Mouse (Mus musculus) embryo, embryonic 11 days (tissue): ENCODE results near the gene Slc25a13.

ENCODE experiments used
- DNase-seq: peaks from one replicate; pipeline ENCODE4 v3.0.0-alpha.2; 2015

The Slc25a13 gene

DNA sequence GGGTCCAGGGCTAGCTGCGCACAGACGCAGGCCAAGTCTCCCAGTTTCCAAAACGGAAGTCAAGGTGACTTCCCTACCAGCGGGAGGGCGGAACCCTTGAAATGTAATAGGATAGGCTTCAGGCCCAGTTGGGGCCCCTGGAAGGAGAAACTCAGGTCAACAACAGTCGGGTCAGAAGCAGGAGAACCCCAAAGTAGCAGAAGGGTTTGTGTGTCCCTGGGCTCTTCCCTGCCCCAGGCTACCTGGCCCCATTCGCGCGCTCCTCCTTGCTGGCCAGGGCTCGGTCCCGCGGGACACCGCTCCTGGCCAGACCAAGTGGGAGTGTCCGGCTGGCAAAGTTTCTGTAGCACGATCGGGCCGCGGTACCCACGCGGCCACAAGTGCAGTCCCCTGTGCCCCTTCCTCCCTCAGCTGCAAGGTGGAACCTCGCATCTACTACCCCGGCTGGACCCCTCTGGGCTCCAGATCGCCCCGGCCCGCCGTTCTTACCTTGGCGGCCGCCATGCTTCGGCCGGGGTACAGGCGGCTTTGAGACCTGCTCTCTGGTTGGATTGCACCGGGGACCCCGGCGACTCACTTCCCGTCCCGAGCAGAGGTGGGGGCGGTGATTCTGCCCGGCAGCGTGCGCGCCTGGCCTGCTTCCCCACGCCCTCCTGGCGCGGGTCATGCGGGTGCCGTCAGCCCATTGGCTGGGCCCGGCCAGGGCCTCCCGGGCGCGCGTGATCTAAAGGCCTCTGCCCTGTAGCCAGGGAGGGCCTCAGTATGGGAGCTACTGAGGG is at the start of gene Slc25a13:
TSS of gene Slc25a13 (minus strand) at position 667 of the 779 bp plus-strand sequence.
- DNase-seq, result peak; percentile 91

DNA sequence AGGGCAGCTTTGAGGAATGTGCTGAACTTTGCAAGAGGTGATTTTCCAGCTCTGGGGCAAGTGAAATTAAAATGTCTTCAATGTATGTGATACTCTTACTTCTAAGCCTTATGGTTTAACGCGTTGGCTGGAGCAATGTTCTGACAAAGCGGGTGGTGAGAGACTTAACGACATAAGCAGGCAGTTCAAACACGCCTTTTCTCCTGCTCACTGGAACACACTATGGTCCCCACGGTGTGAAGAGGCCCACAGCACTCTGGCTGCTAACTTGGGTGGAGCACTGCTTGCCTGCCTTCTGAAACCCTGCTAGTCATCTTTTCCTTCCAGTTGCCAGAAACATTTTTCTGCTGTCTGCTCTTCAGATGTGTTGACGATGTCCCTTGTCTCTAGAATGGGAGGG is 48.8 kb upstream of the Slc25a13 start:
- no peak for DNase-seq

DNA sequence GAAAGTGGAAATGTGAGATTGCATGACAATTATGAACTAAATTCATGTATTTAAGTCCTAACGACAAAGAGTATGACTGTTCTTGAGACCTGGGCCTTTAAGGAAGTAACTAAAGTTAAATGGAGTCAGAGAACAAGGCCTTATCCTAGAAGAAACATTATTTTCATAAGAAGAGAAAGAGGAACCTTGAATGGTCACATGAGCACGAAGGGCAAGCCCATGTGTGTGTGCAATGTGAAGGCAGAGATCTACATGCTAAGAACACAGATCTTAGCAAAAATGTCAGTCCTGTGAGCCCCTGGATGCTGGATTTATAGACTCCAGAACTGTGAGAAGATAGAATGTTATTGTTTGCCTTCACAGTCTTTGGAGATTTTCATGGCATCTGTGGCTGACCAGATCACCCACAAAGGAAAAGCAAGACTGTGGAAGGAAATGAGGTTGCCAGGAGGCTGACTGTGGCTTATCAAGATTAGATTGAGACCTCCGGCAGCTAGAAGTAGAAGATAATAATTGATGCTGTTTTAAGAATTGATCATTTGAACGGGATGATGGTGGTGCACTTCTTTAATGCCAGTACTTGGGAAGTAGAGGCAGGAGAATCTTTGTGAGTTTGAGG is 46.4 kb upstream of the Slc25a13 start:
- DNase-seq, result no peak

DNA sequence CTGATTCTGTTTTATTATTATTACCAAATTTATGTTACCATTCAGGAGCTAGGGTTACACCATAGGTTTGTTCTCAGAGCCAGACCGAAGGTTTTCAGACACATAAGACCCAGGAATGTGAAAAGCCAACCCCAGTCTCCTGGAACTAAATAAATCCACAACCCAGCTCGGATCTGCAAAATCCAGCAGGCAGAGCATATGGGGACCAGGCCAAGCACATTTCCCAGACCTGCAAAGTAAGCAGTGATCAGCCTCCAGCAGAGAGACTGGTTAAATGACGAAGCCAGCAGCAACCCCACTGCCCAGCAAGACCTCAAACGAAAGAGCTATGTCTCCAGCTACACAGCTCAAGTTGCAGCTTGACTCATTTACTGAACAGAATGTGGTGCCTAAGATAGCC is 43.9 kb upstream of the Slc25a13 start:
- peak; percentile 41 for DNase-seq

DNA sequence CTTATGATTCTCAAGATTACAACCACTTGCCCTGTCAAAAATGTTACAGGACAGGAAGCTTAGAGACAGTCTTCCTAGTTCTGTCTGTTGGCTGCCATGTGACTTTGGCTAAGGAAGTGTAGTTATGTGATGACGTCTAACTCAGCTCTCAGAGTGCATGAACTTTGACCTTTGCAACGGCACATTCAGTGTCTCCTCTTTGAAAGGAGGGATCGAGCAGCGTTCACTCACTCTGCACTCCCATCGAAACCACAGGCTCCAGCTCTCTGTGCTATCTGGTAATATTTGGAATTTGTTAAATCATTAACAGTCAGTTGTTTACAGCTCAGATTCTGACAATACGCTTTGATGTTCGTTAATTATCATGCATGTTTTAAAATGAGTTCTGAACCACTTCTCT is 31.5 kb upstream of the Slc25a13 start:
- DNase-seq, result peak; percentile 30

DNA sequence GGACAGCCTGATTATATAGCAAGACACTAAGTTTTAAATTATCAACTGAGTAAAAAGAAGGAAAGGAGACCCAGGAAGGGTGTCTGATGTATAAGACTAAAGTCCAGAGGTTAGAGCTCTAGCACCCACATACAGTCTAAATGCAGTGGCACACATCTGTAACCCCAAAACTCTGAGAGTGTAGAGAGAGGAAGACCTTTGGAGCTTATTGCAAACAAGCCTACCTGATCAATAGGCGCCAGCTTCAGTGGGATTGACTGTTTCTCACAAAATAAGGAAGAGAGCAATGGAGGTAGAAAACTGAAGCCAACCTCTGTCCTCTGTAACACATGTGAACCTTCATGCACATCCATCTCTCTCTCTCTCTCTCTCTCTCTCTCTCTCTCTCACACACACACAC is 26.9 kb upstream of the Slc25a13 start:
- no peak for DNase-seq

DNA sequence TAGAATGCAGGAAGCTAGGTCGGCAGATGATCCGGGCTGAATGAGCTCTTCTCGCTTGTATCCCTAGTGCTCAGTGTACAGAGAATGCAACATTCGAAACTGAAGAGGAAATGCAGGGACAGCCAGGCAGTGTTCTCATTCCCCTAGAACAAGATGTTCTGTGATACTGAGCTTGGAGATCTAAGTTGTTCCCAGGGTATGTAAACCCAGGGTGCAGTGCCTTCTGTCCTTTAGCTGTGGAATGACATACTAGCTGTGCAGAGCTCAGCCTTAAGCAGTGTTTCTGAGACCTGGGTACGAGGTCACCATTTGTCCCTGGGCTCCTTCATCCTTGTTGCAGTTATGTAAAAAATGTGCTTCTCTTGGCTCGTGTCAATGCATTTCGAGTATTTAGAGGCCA is 25.1 kb upstream of the Slc25a13 start:
- no peak for DNase-seq

DNA sequence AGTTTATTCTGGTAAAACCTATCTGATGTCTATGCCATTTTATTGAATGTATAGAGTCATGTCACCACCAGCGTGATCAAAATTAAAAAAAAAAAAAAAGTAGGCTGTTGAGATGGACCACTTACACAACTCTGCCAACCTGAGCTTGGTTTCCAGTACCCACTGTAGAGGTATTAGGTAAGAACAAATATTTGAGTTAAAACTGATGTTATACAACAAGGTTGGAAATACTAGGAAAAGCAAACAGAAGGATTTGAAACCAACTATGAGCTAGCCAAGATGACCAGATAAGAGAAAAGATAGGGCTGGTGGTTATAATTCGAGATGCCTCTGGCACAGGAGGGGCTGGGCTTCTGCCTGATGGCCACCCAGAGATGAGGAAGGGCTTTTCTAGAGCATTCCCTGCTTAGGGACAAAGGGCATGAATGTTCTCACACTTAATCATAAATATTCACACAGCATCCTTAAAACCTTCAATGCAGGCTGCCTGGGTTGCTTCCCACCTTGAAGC is 19.9 kb upstream of the Slc25a13 start:
- no peak for DNase-seq

DNA sequence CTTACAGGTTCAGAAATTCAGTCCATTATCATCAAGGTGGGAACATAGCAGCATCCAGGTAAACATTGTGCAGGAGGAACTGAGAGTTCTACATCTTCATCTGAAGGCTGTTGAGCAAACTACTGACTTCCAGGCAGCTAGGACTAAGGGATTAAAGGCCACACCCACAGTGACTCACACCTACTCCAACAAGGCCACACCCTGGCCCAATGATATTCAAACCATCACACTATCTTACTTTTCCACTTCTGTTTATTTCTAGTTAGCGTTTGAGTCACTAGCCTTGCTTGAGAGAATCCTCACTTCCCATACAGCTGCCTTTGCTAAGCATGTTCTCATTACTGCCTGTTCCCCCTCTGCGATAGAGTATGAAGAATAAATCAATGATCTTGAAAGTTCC is 13.3 kb upstream of the Slc25a13 start:
- DNase-seq, result no peak

DNA sequence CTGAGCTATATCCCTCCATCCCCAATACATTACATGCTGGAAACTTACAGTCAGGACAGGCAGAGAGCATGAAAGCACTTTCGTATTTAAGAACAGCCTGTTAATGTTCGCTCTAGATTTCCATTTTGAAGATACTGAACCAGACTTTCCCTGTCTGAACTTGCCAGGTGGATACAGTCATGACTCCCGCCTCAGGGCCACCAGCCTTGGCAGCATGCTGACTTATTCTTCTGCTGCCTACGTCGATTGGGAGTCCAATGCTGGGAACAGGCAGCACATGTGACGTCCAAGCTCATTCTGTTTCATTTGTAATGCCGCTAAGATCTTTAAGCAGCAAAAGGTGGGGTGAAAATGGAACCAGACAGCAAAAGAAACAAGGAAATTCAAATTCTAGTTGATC is 5.7 kb upstream of the Slc25a13 start:
- DNase-seq, result no peak

DNA sequence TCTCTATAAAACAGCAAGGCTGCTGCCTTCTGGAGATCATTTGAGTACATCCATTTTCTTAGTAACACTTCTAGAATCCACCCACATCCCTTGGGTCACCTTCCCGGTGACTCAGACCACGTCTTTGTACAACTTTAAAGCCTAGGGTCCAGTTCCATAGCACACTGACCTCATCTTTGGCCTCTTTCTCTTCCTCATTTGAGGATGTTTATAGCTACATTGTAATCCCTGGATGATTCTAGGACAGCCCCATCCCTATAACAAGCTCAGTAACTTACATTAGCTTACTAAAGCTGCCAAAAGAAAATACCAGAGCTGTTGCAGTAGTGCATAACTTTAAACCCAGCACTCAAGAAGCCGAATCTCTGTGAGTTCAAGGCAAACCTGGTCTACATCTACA is 3.6 kb upstream of the Slc25a13 start:
- no peak for DNase-seq

DNA sequence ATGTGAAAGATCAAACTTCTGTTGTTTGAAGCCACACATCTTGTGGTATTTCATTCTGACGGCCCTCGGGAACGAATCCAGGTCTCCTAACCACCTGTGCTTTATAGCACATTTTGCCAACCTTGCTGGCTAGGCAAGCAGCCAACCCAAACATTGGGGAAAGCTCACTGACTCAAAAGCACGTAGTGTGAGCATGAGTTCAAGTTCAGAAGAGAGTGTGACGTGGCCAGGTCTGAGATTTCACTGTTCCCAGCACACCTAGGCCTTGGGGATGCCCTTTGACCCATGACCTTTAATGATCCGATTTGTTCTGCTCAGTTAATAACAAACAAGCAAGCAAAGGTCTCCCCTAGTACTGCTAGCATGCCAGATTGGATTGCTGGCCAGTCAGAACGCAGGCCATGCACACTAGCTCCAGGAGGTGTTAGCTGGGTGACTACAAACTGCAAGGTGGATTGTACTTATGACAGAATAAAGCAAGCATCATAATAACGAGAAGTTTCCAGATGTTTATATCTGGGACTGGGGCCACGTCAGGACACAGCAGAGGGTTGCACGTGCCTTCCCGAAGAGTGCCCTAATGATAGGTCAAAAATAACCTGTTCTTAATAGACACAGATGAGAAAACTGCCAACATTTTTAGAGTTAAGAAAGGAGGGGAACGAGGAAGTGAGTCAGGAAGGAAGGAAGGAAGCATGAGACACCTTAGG is 2.8 kb upstream of the Slc25a13 start:
- no peak for DNase-seq

DNA sequence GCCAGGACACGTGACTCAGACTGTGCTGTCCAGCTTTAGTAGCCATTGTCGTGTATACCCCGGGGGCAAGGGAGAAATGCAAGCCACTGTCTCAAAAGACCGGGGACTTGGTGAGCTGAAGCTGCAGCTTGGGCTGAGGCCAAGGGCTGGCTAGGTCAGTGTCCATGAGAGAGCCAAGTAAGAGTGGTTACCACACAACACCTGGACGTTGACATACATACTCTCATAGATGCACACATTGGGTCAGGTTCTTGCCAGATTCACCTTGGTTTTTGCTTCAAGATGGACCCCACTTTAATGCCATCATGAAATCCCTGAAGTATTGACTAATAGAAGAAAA is 283 bp upstream of the Slc25a13 start:
- no peak for DNase-seq

DNA sequence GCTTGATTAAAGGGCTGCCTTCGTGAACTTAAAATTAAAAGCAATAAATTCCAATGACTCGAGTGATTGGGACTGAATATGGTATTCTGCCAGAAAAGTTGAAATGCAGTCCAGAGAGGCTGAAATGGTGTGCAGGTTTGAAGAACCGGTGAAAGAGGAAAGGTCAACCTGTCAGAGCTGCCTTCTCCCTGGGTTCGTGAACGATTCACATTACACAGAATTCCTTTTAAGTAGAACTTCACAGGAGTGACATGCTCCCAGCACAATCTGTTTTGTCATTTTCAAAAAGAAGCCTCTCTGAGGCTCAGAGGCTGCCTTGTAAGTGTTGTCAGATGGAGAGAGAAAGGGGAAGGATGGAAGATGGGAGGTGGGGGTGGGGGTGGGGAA is 860 bp downstream of the Slc25a13 start:
- DNase-seq, result no peak

DNA sequence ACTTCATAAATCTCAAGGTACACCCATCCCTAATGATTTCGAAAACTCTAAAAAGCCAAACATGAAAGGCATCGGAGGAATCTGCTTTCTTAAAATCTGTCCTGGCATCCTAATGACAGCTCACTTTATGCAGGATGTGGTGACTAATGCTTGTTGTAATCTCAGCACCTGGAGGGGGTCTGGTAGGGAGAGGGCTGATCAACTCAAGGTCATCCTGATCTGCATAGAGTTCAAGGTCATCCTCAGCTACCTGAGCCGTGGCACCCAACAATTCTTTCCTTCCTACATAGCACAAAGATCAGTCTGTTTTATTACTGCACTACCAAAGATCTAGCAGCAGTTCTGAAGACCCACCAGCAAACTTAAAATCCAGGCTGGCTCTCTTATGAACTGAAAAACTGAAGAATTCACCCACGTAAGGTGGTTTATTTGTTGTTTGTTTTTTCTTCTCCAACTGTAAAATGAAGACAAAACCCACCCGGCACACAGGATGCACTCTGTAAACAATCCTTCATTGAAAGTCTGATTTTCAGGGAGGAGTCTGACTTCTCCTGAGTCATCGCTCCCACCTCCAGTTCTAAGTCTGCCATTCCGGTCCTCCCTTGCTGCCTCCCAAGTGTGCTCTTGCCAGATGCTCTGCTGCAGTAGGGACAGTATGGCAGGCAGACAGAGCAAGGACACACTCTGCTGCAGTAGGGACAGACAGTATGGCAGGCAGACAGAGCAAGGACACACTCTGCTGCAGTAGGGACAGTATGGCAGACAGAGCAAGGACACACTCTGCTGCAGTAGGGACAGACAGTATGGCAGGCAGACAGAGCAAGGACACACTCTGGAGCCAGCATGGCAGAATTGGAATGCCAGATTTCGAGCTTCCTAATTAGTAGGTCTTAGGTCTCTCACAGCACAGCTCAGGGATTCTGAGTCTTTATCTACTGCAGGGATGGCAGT is 4.3 kb downstream of the Slc25a13 start:
- no peak for DNase-seq

DNA sequence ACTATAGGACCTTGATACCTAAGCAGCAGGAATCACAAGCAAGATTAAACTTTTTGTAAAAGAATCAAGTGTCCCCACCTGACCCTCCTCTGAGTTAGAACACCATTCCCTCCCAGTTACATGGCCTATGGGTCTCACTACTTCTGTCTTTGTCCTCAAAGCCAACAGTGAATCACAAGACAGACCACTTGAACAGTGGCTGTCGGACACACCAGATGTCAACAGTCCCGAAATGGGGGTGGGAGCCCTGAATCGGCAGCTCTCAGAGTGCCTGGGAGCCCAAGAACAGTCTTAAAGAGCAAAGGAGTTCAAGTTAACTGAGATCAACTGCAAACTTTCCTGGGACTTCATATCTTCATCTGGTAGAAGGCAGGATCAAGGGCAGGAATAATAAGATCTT is 5.0 kb downstream of the Slc25a13 start:
- no peak for DNase-seq

DNA sequence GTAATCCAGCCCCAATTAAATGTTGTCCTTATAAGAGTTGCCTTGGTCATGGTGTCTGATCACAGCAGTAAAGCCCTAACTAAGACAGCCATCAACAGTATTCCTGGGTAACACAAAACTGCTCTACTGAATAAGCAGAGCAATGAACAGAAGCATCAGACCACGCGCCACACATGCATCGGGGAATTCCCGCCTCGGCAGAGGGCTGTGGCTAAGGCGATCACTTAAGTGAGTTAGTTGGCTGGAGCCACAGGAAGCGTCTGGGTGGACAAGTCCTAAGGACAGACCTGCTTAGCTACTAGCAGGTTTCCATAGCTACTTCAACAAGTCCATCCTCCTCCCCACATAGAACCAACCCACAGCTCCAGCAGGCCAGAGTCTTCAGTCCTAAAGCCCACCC is 6.3 kb downstream of the Slc25a13 start:
- DNase-seq, result no peak

DNA sequence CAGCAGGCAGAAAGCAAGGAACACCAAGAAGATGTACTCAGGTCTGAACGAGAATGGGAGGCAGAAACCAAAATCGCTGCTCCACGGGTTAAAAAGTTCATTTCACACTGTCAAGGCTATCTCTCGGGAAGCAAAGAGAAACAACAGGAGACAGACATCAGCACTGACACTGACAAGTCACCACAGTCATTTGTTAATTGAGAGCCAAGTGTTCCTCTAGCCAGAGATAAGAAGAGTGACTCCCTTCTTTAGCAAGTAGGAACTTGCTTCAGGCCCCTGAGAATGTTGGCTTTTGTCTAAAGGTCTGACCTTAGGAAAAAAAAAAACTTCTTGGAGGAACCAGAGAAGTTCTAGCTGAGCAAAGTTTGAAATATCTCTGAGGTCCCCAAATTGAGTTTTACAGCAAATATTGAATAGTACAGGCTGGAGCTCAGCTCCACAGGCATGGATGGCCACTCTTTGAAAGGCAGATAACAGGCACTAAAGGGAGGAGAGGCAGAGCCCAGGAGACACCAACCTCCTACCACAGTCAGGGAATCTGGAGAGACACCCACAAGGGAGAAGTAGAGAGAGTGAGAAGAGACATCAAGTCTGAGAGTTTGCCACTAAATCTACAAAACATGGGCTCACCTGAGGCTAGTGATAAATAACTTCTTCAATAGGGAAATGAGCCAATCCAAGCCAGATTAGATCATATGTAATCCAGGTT is 8.5 kb downstream of the Slc25a13 start:
- no peak for DNase-seq

DNA sequence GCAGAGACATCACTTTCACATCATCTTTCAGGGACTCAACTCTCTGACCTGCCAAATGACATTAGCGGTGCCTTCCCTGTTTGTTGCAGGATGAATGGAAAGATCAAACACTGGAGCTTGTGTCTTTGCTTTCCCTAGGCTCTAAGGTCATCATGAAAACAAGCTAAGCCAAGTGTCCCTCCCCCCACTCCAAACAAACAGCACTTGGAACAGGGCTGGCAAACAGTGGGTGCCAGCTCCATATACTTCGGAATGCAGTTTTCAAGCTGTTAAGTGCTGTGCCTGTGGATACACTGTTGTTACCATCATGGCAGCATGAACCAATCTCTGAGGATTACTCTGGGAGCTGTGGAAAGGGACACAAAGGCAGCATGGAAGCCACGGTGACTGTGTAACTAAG is 9.1 kb downstream of the Slc25a13 start:
- no peak for DNase-seq

DNA sequence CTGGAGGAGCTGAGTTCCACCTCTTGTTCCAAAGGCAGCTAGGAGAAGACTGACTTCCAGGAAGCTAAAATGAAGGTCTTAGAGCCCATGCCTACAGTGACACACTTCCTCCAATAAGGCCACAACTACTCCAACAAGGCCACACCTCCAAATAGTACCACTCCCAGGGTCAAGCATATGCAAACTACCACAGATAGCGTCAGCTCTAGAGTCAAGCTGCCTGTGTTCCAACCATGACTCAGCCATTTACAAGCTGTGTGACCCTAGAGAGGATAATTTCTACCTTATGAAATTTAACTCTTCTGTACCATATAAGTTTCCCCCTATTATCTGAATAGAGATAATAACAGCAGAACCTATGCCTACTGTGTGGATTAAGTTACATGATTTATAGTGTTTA is 9.6 kb downstream of the Slc25a13 start:
- no peak for DNase-seq

DNA sequence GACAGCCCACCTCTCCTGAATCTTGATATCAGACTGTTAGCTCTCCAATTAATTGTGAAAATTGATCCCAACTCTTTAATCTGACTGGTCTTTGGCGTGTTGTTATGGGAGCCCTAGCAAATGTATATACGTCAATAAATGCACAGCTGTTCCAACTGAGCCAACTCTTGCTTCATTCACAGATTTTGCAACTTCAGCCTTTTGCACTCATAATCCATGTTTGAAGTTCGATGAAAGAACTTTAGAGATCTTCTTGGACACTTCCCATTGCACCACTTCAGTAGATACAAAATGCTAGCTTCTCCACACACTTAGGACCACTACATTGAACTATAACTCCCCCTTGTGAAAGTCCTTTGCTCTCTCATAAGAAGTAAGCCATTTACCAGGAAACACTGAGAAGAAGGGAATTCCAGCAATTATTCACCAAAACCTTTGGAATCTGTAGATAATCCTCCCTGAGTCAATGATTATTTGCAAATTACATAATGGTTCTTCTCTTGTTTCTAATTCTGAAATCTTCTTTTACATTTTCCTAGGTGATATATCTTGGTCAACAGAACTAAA is 11.3 kb downstream of the Slc25a13 start:
- DNase-seq, result no peak

DNA sequence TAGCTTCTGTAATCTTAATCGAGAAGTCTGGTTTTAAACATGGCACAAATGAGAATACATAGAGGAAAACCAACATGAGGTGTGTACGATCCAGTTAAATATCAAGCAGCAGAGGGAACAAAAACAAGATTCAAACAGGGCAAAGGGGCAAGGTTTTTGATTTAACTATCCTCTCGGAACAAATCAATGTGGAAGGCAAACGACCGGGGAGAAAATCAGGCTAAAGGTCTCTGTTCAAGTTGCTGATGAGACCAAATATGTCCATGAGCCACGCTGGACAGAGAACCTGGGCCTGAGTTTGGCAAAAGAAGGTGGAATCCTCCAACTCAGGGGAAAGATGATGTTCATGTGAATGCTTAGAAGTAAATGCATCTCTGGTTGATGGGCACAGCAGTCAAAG is 14.5 kb downstream of the Slc25a13 start:
- DNase-seq, result no peak
